Comparison of ENCODE assay signal across 25 mouse cellular contexts in the genomic region with DNA sequence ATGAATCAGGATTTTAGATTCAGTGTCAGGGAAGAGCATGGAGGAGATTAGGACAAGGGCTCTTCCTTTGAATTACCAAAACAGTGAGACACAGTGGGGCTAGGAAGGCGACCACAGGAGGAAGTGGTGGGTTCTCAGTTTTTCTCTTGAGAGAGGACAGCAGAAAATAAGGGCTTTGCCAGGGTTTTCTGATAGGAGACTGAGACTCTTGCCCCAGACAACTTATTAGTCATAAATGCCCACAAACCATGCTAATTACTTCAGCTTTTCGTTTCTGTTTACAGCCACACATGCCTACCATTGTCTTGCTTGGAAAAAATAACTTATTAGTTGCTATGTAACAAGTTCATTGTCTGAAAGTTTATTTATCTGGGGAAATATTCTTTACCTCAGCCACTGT.
A peak's percentile ranks its signal among the peaks of the same experiment; 100 is the strongest.
DNase-seq lines count a peak whose midpoint lies in the region; ATAC-seq and TF ChIP-seq lines count a peak whose summit lies in the region.
"Had no signal": no experiment of that assay in that cellular context is flagged by ENCODE, and none has a peak within 500 bp of the region (broad histone marks: within the 10 kb centered on the region; RNA-seq: fewer than 3 reads in every experiment).

No protein-coding gene starts in this region.

- dilution Hi-C loops in CH12.LX (cut with MboI; ENCODE audit: extremely low pct_ligation_motif_present, extremely low pct_unique_long_range_greater_than_20kb, low sequenced_read_pairs): no loop called here

- ATAC-seq in common myeloid progenitor, adult 5-6 weeks (replicated peaks; ENCODE audit: low read depth, poor library complexity, severe bottlenecking): peak; percentile 94
- ATAC-seq in megakaryocyte progenitor cell, adult 5-6 weeks (replicated peaks; ENCODE audit: poor library complexity): peak; percentile 74
- ATAC-seq: activated CD4-positive, CD25-positive, alpha-beta regulatory T cell, adult 4 months; forebrain, embryonic 13.5 days; forebrain, embryonic 16.5 days; hindbrain, embryonic 16.5 days; intestine, embryonic 15.5 days had no signal

- peaks cover 0 to 6% of the 10 kb centered on the region in 2 experiments; a peak in 2 of 4 replicates for H3K4me1 ChIP-seq in CH12.LX (ENCODE audit: control insufficient read depth in 1 of 2, insufficient read depth in 2 of 2)
- peaks cover 5% of the 10 kb centered on the region for H3K4me1 ChIP-seq in limb, embryonic 10.5 days
- H3K4me1 ChIP-seq: heart, embryonic 13.5 days; hindbrain, embryonic 10.5 days; hindbrain, embryonic 13.5 days; intestine, embryonic 15.5 days had no signal

- TF ChIP-seq POLR2A in CH12.LX (IDR thresholded peaks at IDR 0.05; ENCODE audit: low read depth, low read length): no peak

- no peaks in the 10 kb centered on the region for H3K27me3 ChIP-seq in CH12.LX (replicated peaks)
- H3K27me3 ChIP-seq in limb, embryonic 10.5 days (ENCODE audit: low read depth, poor library complexity, severe bottlenecking): no peaks in the 10 kb centered on the region
- H3K27me3 ChIP-seq: forebrain, embryonic 13.5 days; heart, embryonic 13.5 days; hindbrain, embryonic 13.5 days; intestine, embryonic 15.5 days had no signal

- no peaks in the 10 kb centered on the region for H3K79me2 ChIP-seq in CH12.LX (replicated peaks; ENCODE audit: control insufficient read depth, extremely low read depth, insufficient read depth, poor library complexity, severe bottlenecking)

- in situ Hi-C loops in CH12.LX (cut with MboI; ENCODE audit: low pct_ligation_motif_present, low pct_unique_long_range_greater_than_20kb, low sequenced_read_pairs): no loop called here

- no peak for TF ChIP-seq CTCF in CH12.LX (conservative IDR thresholded peaks at IDR 0.05 in 1 of 2, IDR thresholded peaks at IDR 0.05 in 1 of 2; ENCODE audit: low read depth in 2 of 2, low read length in 2 of 2)

- no peaks in the 10 kb centered on the region for H3K9me3 ChIP-seq in CH12.LX (replicated peaks; ENCODE audit: low read length)
- H3K9me3 ChIP-seq in limb, embryonic 10.5 days (replicated peaks): no peaks in the 10 kb centered on the region
- H3K9me3 ChIP-seq: forebrain, embryonic 10.5 days; forebrain, embryonic 13.5 days; G1E; heart, embryonic 10.5 days; heart, embryonic 13.5 days; hindbrain, embryonic 10.5 days; hindbrain, embryonic 13.5 days; intestine, embryonic 15.5 days had no signal

- no peak overlapping the region for H3K9ac ChIP-seq in CH12.LX (ENCODE audit: insufficient read depth, low read depth)
- H3K9ac ChIP-seq: forebrain, embryonic 13.5 days; heart, embryonic 13.5 days; hindbrain, embryonic 13.5 days; intestine, embryonic 15.5 days had no signal

- no peak overlapping the region for H3K27ac ChIP-seq in CH12.LX (ENCODE audit: insufficient read depth, low read depth)
- no peak overlapping the region for H3K27ac ChIP-seq in limb, embryonic 10.5 days
- H3K27ac ChIP-seq: forebrain, embryonic 10.5 days; forebrain, embryonic 13.5 days; heart, adult 2 months; heart, embryonic 10.5 days; heart, embryonic 13.5 days; hindbrain, embryonic 10.5 days; hindbrain, embryonic 13.5 days; intestine, embryonic 15.5 days had no signal

- no peak for TF ChIP-seq RAD21 in CH12.LX (IDR thresholded peaks at IDR 0.05; ENCODE audit: low read depth, low read length)

- no peak for TF ChIP-seq EP300 in CH12.LX (IDR thresholded peaks at IDR 0.05; ENCODE audit: low read length)

- H3K4me2 ChIP-seq in CH12.LX (ENCODE audit: insufficient read depth, low read depth, poor library complexity, severe bottlenecking): no peak overlapping the region
- H3K4me2 ChIP-seq: forebrain, embryonic 13.5 days; heart, embryonic 13.5 days; hindbrain, embryonic 13.5 days; intestine, embryonic 15.5 days had no signal

- peak; percentile 52 for DNase-seq in 416B (ENCODE audit: low read depth)
- DNase-seq in CH12.LX (ENCODE audit: extremely low read depth): peak; percentile 14
- DNase-seq in gastrocnemius, adult 8-10 months (ENCODE audit: low spot score in 2 of 2): no peak
- DNase-seq in limb, embryonic 10.5 days (ENCODE audit: low spot score): no peak
- DNase-seq: adrenal gland, postnatal 10 days; adrenal gland, postnatal 36 days; cerebellum, adult 2 months; cerebellum, postnatal 10 days; cerebellum, postnatal 36 days; gastrocnemius, postnatal 14 days; heart, adult 2 months; kidney, adult 11 months had no signal

- H3K4me3 ChIP-seq in CH12.LX (replicated peaks in 1 of 3; ENCODE audit: low read depth in 2 of 3, low read length in 2 of 3, poor library complexity in 1 of 3): no peak overlapping the region
- H3K4me3 ChIP-seq in limb, embryonic 10.5 days: no peak overlapping the region
- H3K4me3 ChIP-seq: forebrain, embryonic 10.5 days; forebrain, embryonic 13.5 days; heart, adult 2 months; heart, embryonic 10.5 days; heart, embryonic 13.5 days; hindbrain, embryonic 10.5 days; hindbrain, embryonic 13.5 days; intestine, embryonic 15.5 days had no signal

- no peaks in the 10 kb centered on the region for H3K36me3 ChIP-seq in CH12.LX (replicated peaks in 1 of 2; ENCODE audit: control insufficient read depth in 1 of 2, insufficient read depth in 1 of 2, low read length in 1 of 2)
- H3K36me3 ChIP-seq in limb, embryonic 10.5 days: no peaks in the 10 kb centered on the region
- H3K36me3 ChIP-seq: heart, embryonic 10.5 days; heart, embryonic 13.5 days; hindbrain, embryonic 10.5 days; hindbrain, embryonic 13.5 days; intestine, embryonic 15.5 days had no signal

- WGBS in limb, embryonic 10.5 days: 64% methylated on average over 2 of the region's 2 CpGs

TF ChIP-seq in CH12.LX, 34 proteins besides CTCF, POLR2A, EP300 and RAD21:
- TF ChIP-seq NRF1 (IDR thresholded peaks at IDR 0.05; ENCODE audit: low read depth, low read length): no peak

Comparison
In these comparisons a context has a peak if more than half of its experiments do, and no peak if none do; other contexts are left out.
1. DNase-seq: peak in 416B (single experiment) and CH12.LX (single experiment); none in gastrocnemius, adult 8-10 months (0 of 2) and limb, embryonic 10.5 days (single experiment).